ENCODE assay signal across 27 mouse cellular contexts in the genomic region with DNA sequence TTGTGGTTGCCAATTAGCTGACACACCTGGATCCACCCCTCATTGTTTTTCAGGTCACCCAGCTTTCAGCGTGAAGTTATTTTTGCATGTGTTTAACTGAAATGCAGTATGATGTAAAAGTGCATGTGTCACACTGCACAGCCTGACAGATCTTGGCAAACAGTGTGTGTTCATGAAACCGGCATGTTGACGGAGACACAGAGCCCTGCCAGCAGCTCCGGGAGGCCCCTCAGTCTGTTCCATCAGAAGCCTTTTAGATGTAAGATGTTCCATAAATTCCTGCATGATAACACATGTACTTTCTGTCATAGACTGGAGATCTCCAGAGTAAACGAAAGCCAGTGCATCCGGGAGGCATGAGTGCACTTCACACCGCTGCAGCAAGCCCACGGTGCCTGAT.
DNase-seq lines count a peak whose midpoint lies in the region; ATAC-seq and TF ChIP-seq lines count a peak whose summit lies in the region.
"Had no signal": no experiment of that assay in that cellular context is flagged by ENCODE, and none has a peak within 500 bp of the region (broad histone marks: within the 10 kb centered on the region; RNA-seq: fewer than 3 reads in every experiment).

No protein-coding gene starts in this region.

- WGBS in forebrain, postnatal 0 days, result 67% methylated on average over 8 of the region's 8 CpGs
- 81% methylated on average over 8 of the region's 8 CpGs for WGBS in forebrain, embryonic 15.5 days
- WGBS in intestine, embryonic 15.5 days, result 47% methylated on average over 8 of the region's 8 CpGs
- 54% methylated on average over 8 of the region's 8 CpGs for WGBS in intestine, postnatal 0 days
- 44% methylated on average over 8 of the region's 8 CpGs for WGBS in lung, postnatal 0 days

- ATAC-seq in forebrain, postnatal 0 days, result peak; percentile 72; the same call in 1 of the 2 replicates
- no peak for ATAC-seq in forebrain, embryonic 15.5 days (replicated peaks)
- ATAC-seq in intestine, embryonic 15.5 days, result 0 out of 2 replicates have a peak, but pooled peaks have one; percentile 32
- ATAC-seq in intestine, postnatal 0 days, result no peak
- ATAC-seq in lung, postnatal 0 days, result peak; percentile 29
- ATAC-seq: CD4-positive, CD25-positive, alpha-beta regulatory T cell, adult 4 months; midbrain, embryonic 15.5 days had no signal

- H3K27ac ChIP-seq in forebrain, postnatal 0 days (ENCODE audit: low read depth, low read length), result no peak overlapping the region
- no peak overlapping the region for H3K27ac ChIP-seq in forebrain, embryonic 15.5 days (replicated peaks)
- no peak overlapping the region for H3K27ac ChIP-seq in intestine, embryonic 15.5 days
- H3K27ac ChIP-seq in intestine, postnatal 0 days (ENCODE audit: low read depth, low read length), result no peak overlapping the region
- H3K27ac ChIP-seq in lung, postnatal 0 days (ENCODE audit: low read length), result no peak overlapping the region
- H3K27ac ChIP-seq: forebrain, embryonic 12.5 days; gastrocnemius, adult 2 months; heart, adult 2 months; hindbrain, embryonic 10.5 days; hindbrain, embryonic 15.5 days; liver, embryonic 15.5 days; midbrain, embryonic 10.5 days; midbrain, embryonic 15.5 days; neural tube, embryonic 15.5 days had no signal

- H3K4me2 ChIP-seq in forebrain, postnatal 0 days (ENCODE audit: low read depth), result no peak overlapping the region
- H3K4me2 ChIP-seq in forebrain, embryonic 15.5 days (replicated peaks), result no peak overlapping the region
- H3K4me2 ChIP-seq in intestine, embryonic 15.5 days (replicated peaks), result no peak overlapping the region
- no peak overlapping the region for H3K4me2 ChIP-seq in intestine, postnatal 0 days (replicated peaks; ENCODE audit: low read depth)
- H3K4me2 ChIP-seq in lung, postnatal 0 days (replicated peaks; ENCODE audit: low read depth, low read length), result no peak overlapping the region
- H3K4me2 ChIP-seq: forebrain, embryonic 12.5 days; hindbrain, embryonic 15.5 days; liver, embryonic 15.5 days; midbrain, embryonic 15.5 days; neural tube, embryonic 15.5 days had no signal

- no peak overlapping the region for H3K4me3 ChIP-seq in forebrain, postnatal 0 days (ENCODE audit: low read depth, low read length)
- no peak overlapping the region for H3K4me3 ChIP-seq in forebrain, embryonic 15.5 days
- no peak overlapping the region for H3K4me3 ChIP-seq in intestine, embryonic 15.5 days (replicated peaks)
- H3K4me3 ChIP-seq in intestine, postnatal 0 days (ENCODE audit: low read depth, low read length), result no peak overlapping the region
- no peak overlapping the region for H3K4me3 ChIP-seq in lung, postnatal 0 days (ENCODE audit: low read depth, low read length)
- H3K4me3 ChIP-seq: forebrain, embryonic 12.5 days; gastrocnemius, adult 2 months; heart, adult 2 months; hindbrain, embryonic 10.5 days; hindbrain, embryonic 15.5 days; liver, embryonic 15.5 days; midbrain, embryonic 10.5 days; midbrain, embryonic 15.5 days; neural tube, embryonic 15.5 days had no signal

- H3K27me3 ChIP-seq in forebrain, postnatal 0 days (ENCODE audit: insufficient read depth, low read length), result no peaks in the 10 kb centered on the region
- H3K27me3 ChIP-seq in forebrain, embryonic 15.5 days, result no peaks in the 10 kb centered on the region
- no peaks in the 10 kb centered on the region for H3K27me3 ChIP-seq in intestine, embryonic 15.5 days (replicated peaks)
- no peaks in the 10 kb centered on the region for H3K27me3 ChIP-seq in intestine, postnatal 0 days (replicated peaks; ENCODE audit: control insufficient read depth, insufficient read depth, low read length)
- H3K27me3 ChIP-seq in lung, postnatal 0 days (replicated peaks; ENCODE audit: insufficient read depth, low read length), result no peaks in the 10 kb centered on the region
- H3K27me3 ChIP-seq: forebrain, embryonic 12.5 days; hindbrain, embryonic 15.5 days; liver, embryonic 15.5 days; midbrain, embryonic 15.5 days; neural tube, embryonic 15.5 days had no signal

- H3K9me3 ChIP-seq in forebrain, postnatal 0 days (ENCODE audit: low read length), result no peaks in the 10 kb centered on the region
- no peaks in the 10 kb centered on the region for H3K9me3 ChIP-seq in forebrain, embryonic 15.5 days
- H3K9me3 ChIP-seq in intestine, embryonic 15.5 days, result no peaks in the 10 kb centered on the region
- H3K9me3 ChIP-seq in intestine, postnatal 0 days (ENCODE audit: control insufficient read depth), result no peaks in the 10 kb centered on the region
- no peaks in the 10 kb centered on the region for H3K9me3 ChIP-seq in lung, postnatal 0 days (ENCODE audit: low read length)
- H3K9me3 ChIP-seq: forebrain, embryonic 12.5 days; hindbrain, embryonic 10.5 days; hindbrain, embryonic 15.5 days; liver, embryonic 15.5 days; midbrain, embryonic 10.5 days; midbrain, embryonic 15.5 days; neural tube, embryonic 15.5 days had no signal

- DNase-seq in forebrain, postnatal 0 days, result peak; percentile 19
- peak; percentile 78 for DNase-seq in lung, postnatal 0 days (ENCODE audit: low spot score)
- no peak for DNase-seq in lung, postnatal 14 days
- DNase-seq in lung, postnatal 36 days, result peak; percentile 16
- no peak for DNase-seq in embryo, embryonic 10.5 days (ENCODE audit: low spot score)
- DNase-seq: adrenal gland, postnatal 25 days; cerebellum, adult 2 months; cerebellum, postnatal 14 days; gastrocnemius, adult 2 months; heart, adult 2 months; heart, postnatal 14 days; kidney, adult 8-10 months; kidney, postnatal 10 days; liver; retina, postnatal 1 day; right cerebral cortex, postnatal 14 days had no signal

- no peaks in the 10 kb centered on the region for H3K36me3 ChIP-seq in forebrain, postnatal 0 days (ENCODE audit: insufficient read depth)
- H3K36me3 ChIP-seq in forebrain, embryonic 15.5 days, result no peaks in the 10 kb centered on the region
- H3K36me3 ChIP-seq in intestine, embryonic 15.5 days, result no peaks in the 10 kb centered on the region
- no peaks in the 10 kb centered on the region for H3K36me3 ChIP-seq in intestine, postnatal 0 days (ENCODE audit: control insufficient read depth, insufficient read depth)
- H3K36me3 ChIP-seq in lung, postnatal 0 days (ENCODE audit: insufficient read depth, low read length), result no peaks in the 10 kb centered on the region
- H3K36me3 ChIP-seq: forebrain, embryonic 12.5 days; hindbrain, embryonic 10.5 days; hindbrain, embryonic 15.5 days; liver, embryonic 15.5 days; midbrain, embryonic 10.5 days; midbrain, embryonic 15.5 days; neural tube, embryonic 15.5 days had no signal

- no peak overlapping the region for H3K9ac ChIP-seq in forebrain, postnatal 0 days
- H3K9ac ChIP-seq in forebrain, embryonic 15.5 days (replicated peaks), result no peak overlapping the region
- H3K9ac ChIP-seq in intestine, embryonic 15.5 days, result no peak overlapping the region
- no peak overlapping the region for H3K9ac ChIP-seq in intestine, postnatal 0 days (ENCODE audit: low read depth, low read length)
- H3K9ac ChIP-seq in lung, postnatal 0 days (replicated peaks; ENCODE audit: low read depth), result no peak overlapping the region
- H3K9ac ChIP-seq: forebrain, embryonic 12.5 days; hindbrain, embryonic 15.5 days; liver, embryonic 15.5 days; midbrain, embryonic 15.5 days; neural tube, embryonic 15.5 days had no signal

- no peak for TF ChIP-seq CTCF in forebrain, postnatal 0 days (IDR thresholded peaks at IDR 0.05; ENCODE audit: low read depth)
- TF ChIP-seq CTCF in intestine, postnatal 0 days (IDR thresholded peaks at IDR 0.05; ENCODE audit: low read depth), result no peak
- TF ChIP-seq CTCF in lung, postnatal 0 days (IDR thresholded peaks at IDR 0.05), result no peak

- H3K4me1 ChIP-seq in forebrain, postnatal 0 days (ENCODE audit: insufficient read depth), result peaks cover 11% of the 10 kb centered on the region; the same call in 1 of the 2 replicates
- peaks cover 14% of the 10 kb centered on the region for H3K4me1 ChIP-seq in forebrain, embryonic 15.5 days
- H3K4me1 ChIP-seq in intestine, embryonic 15.5 days (replicated peaks), result peaks cover 26% of the 10 kb centered on the region; the same call in 1 of the 2 replicates
- H3K4me1 ChIP-seq in intestine, postnatal 0 days (replicated peaks; ENCODE audit: control insufficient read depth, insufficient read depth, low read length), result peaks cover 11% of the 10 kb centered on the region; the same call in 1 of the 2 replicates
- H3K4me1 ChIP-seq in lung, postnatal 0 days (ENCODE audit: insufficient read depth, low read depth, low read length), result peaks cover 11% of the 10 kb centered on the region; the same call in 1 of the 2 replicates

- peak; percentile 32; the same call in 1 of the 2 replicates for TF ChIP-seq EP300 in lung, postnatal 0 days (IDR thresholded peaks at IDR 0.05)

Comparison
In these comparisons a context has a peak if more than half of its experiments do, and no peak if none do; other contexts are left out.
1. ATAC-seq: peak in forebrain, postnatal 0 days (single experiment), intestine, embryonic 15.5 days (single experiment) and lung, postnatal 0 days (single experiment); none in forebrain, embryonic 15.5 days (single experiment) and intestine, postnatal 0 days (single experiment).
2. DNase-seq: peak in forebrain, postnatal 0 days (single experiment), lung, postnatal 0 days (single experiment) and lung, postnatal 36 days (single experiment); none in lung, postnatal 14 days (single experiment) and embryo, embryonic 10.5 days (single experiment).